ENCODE assay signal across 25 mouse cellular contexts in genomic region chr7:105394606-105395005, GRCm38 (mm10). TPM values are rescaled to one million over a fixed set of nuclear protein-coding genes. Genes with fewer than 3 reads are reported as not detected.
DNase-seq lines count a peak whose midpoint lies in the region; ATAC-seq lines count a peak whose summit lies in the region.
"Had no signal": no experiment of that assay in that cellular context is flagged by ENCODE, and none has a peak within 500 bp of the region (broad histone marks: within the 10 kb centered on the region; RNA-seq: fewer than 3 reads in every experiment).

No protein-coding gene starts in this region.

- H3K4me3 ChIP-seq in neural tube, embryonic 15.5 days (replicated peaks) = no peak overlapping the region
- H3K4me3 ChIP-seq: embryonic facial prominence, embryonic 12.5 days; forebrain, embryonic 15.5 days; heart, adult 2 months; heart, embryonic 15.5 days; hindbrain, embryonic 13.5 days had no signal

- H3K27ac ChIP-seq in neural tube, embryonic 15.5 days (replicated peaks) = no peak overlapping the region
- H3K27ac ChIP-seq: embryonic facial prominence, embryonic 12.5 days; forebrain, embryonic 15.5 days; heart, adult 2 months; heart, embryonic 15.5 days; hindbrain, embryonic 13.5 days; hindbrain, postnatal 0 days had no signal

- no peaks in the 10 kb centered on the region for H3K27me3 ChIP-seq in neural tube, embryonic 15.5 days (replicated peaks)
- H3K27me3 ChIP-seq: embryonic facial prominence, embryonic 12.5 days; forebrain, embryonic 15.5 days; heart, embryonic 15.5 days; hindbrain, embryonic 13.5 days had no signal

- no peak; the same call in 1 of the 2 replicates for ATAC-seq in cerebellum, adult (ENCODE audit: insufficient number of reproducible peaks, low FRiP score, low TSS enrichment)
- no peak for ATAC-seq in neural tube, embryonic 15.5 days (ENCODE audit: low FRiP score)
- ATAC-seq in frontal cortex, adult (ENCODE audit: low TSS enrichment) = no peak
- ATAC-seq: CD4-positive, CD25-positive, alpha-beta regulatory T cell, adult 4 months; forebrain, embryonic 15.5 days; hindbrain, postnatal 0 days had no signal

- no peak overlapping the region for H3K9ac ChIP-seq in neural tube, embryonic 15.5 days (replicated peaks)
- H3K9ac ChIP-seq: embryonic facial prominence, embryonic 12.5 days; forebrain, embryonic 15.5 days; heart, embryonic 15.5 days; hindbrain, embryonic 13.5 days had no signal

- H3K4me1 ChIP-seq in neural tube, embryonic 15.5 days = peaks cover 10% of the 10 kb centered on the region

- no peaks in the 10 kb centered on the region for H3K9me3 ChIP-seq in neural tube, embryonic 15.5 days (replicated peaks)
- H3K9me3 ChIP-seq: embryonic facial prominence, embryonic 12.5 days; forebrain, embryonic 15.5 days; G1E; heart, embryonic 15.5 days; hindbrain, embryonic 13.5 days had no signal

- H3K4me2 ChIP-seq in neural tube, embryonic 15.5 days = no peak overlapping the region
- H3K4me2 ChIP-seq: embryonic facial prominence, embryonic 12.5 days; forebrain, embryonic 15.5 days; heart, embryonic 11.5 days; heart, embryonic 15.5 days; hindbrain, embryonic 13.5 days had no signal

- peak; percentile 39 for DNase-seq in cerebellum, adult 11 months
- peak; percentile 0 for DNase-seq in neural tube, embryonic 10.5 days (ENCODE audit: extremely low spot score, low spot score)
- DNase-seq in cerebellum, postnatal 14 days = peak; percentile 37 to 59
- DNase-seq in spleen, postnatal 4 days (ENCODE audit: low spot score in 2 of 2) = no peak
- DNase-seq: adrenal gland, postnatal 10 days; B cell, adult 2 months; gastrocnemius, postnatal 10 days; heart, adult 2 months; heart, postnatal 14 days had no signal

- 92% methylated on average over 1 of the region's 1 CpGs for WGBS in neural tube, embryonic 15.5 days

- H3K36me3 ChIP-seq in neural tube, embryonic 15.5 days = peaks cover 8% of the 10 kb centered on the region

RNA-seq across cellular contexts. Expression of gene Fam160a2, which starts 5.2 kb away (rescaled TPM):
- 39.0 and 41.9 TPM in 2 replicates for polyA plus RNA-seq in neural tube, embryonic 15.5 days (2015; fragmentation: Nextera tagmentation; extraction: Ambion mirVana)

RNA-seq across cellular contexts. Expression of gene Cnga4, which starts 9.8 kb away (rescaled TPM):
- polyA plus RNA-seq in neural tube, embryonic 15.5 days (2015; fragmentation: Nextera tagmentation; extraction: Ambion mirVana) = 0.08 and 0.09 TPM in 2 replicates
- polyA plus RNA-seq: CD4-positive, CD25-positive, alpha-beta regulatory T cell, adult 4 months; G1E; heart, embryonic 11.5 days; heart, embryonic 15.5 days; intestine, embryonic 14.5 days had no signal

RNA-seq across cellular contexts. Expression of gene Gm5901, which starts 19.8 kb away (rescaled TPM):
- polyA plus RNA-seq in neural tube, embryonic 15.5 days (2015; fragmentation: Nextera tagmentation; extraction: Ambion mirVana) = not detected in 2 replicates
- polyA plus RNA-seq: CD4-positive, CD25-positive, alpha-beta regulatory T cell, adult 4 months; cortical plate, adult 2 months; embryonic facial prominence, embryonic 12.5 days; forebrain, embryonic 11.5 days; forebrain, embryonic 15.5 days; frontal cortex, adult 2 months; G1E; heart, embryonic 11.5 days; heart, embryonic 15.5 days; hindbrain, embryonic 13.5 days; hindbrain, postnatal 0 days; intestine, embryonic 14.5 days had no signal

RNA-seq across cellular contexts. Expression of gene Olfr692, which starts 26.6 kb away (rescaled TPM):
- not detected in 2 replicates for polyA plus RNA-seq in neural tube, embryonic 15.5 days (2015; fragmentation: Nextera tagmentation; extraction: Ambion mirVana)
- polyA plus RNA-seq: CD4-positive, CD25-positive, alpha-beta regulatory T cell, adult 4 months; cortical plate, adult 2 months; embryonic facial prominence, embryonic 12.5 days; forebrain, embryonic 11.5 days; forebrain, embryonic 15.5 days; frontal cortex, adult 2 months; G1E; gonadal fat pad, adult 2 months; heart, adult 2 months; heart, embryonic 11.5 days; heart, embryonic 15.5 days; hindbrain, embryonic 13.5 days; hindbrain, postnatal 0 days; intestine, embryonic 14.5 days had no signal

RNA-seq across cellular contexts. Expression of gene Cckbr, which starts 30.9 kb away (rescaled TPM):
- polyA plus RNA-seq in neural tube, embryonic 15.5 days (2015; fragmentation: Nextera tagmentation; extraction: Ambion mirVana) = 5.3 and 6.2 TPM in 2 replicates
- polyA plus RNA-seq: CD4-positive, CD25-positive, alpha-beta regulatory T cell, adult 4 months; G1E; heart, adult 2 months; heart, embryonic 15.5 days had no signal

Comparison
In these comparisons a context has a peak if more than half of its experiments do, and no peak if none do; other contexts are left out.
1. DNase-seq: peak in cerebellum, adult 11 months (single experiment), neural tube, embryonic 10.5 days (single experiment) and cerebellum, postnatal 14 days (2 of 2); none in spleen, postnatal 4 days (0 of 2).